Mouse (Mus musculus) heart, adult 2 months (tissue): ENCODE data around the gene Mindy3. TPM values are rescaled to one million over a fixed set of nuclear protein-coding genes. Genes with fewer than 3 reads are reported as not detected.

Source experiments
- DNase-seq, 2 experiments: peaks; one replicate each; pipeline ENCODE4 v3.0.0; 2021
- H3K27ac ChIP-seq: fragments of 200-600 bp; 2 replicates; pipeline ENCODE4 v1.8.1; 2022
- H3K27me3 ChIP-seq: fragments of 200-500 bp; 2 replicates; pipeline ENCODE4 v1.6.1; 2012; ENCODE audit warnings: mild to moderate bottlenecking, low read length, inconsistent platforms, mixed read lengths; ENCODE audit not compliant: control insufficient read depth, insufficient read depth
- H3K36me3 ChIP-seq: fragments of 200-500 bp; 2 replicates; pipeline ENCODE4 v1.6.1; 2012; ENCODE audit warnings: low read length, inconsistent platforms; ENCODE audit not compliant: control insufficient read depth, insufficient read depth
- H3K4me1 ChIP-seq: fragments of 200-500 bp; 2 replicates; pipeline ENCODE4 v1.6.1; 2011; ENCODE audit warnings: low read length; ENCODE audit not compliant: control insufficient read depth, insufficient read depth
- H3K4me3 ChIP-seq: fragments of 200-600 bp; 2 replicates; pipeline ENCODE4 v1.8.1; 2022
- H3K79me2 ChIP-seq: fragments of 200-500 bp; replicated peaks from 2 replicates; pipeline ENCODE4 v1.6.1; 2012; ENCODE audit warnings: mild to moderate bottlenecking, inconsistent platforms, low read length, moderate library complexity, mixed read lengths; ENCODE audit not compliant: control insufficient read depth, insufficient read depth
- H3K9ac ChIP-seq: fragments of 200-500 bp; 2 replicates; pipeline ENCODE4 v1.6.1; 2012; ENCODE audit warnings: low read depth, mild to moderate bottlenecking, control low read depth, inconsistent platforms, low read length, mixed read lengths
- CTCF ChIP-seq: fragments of 200-600 bp; IDR thresholded peaks from 2 replicates; pipeline ENCODE4 v1.8.1; 2022; ENCODE audit warnings: antibody characterized with exemption, mild to moderate bottlenecking, moderate library complexity
- EP300 ChIP-seq: fragments of 200-500 bp; IDR thresholded peaks from 2 replicates; pipeline ENCODE4 v1.6.1; 2011; ENCODE audit warnings: low read depth, low read length, control low read depth; ENCODE audit not compliant: insufficient read depth
- POLR2A ChIP-seq: fragments of 200-500 bp; IDR thresholded peaks from 2 replicates; pipeline ENCODE4 v1.6.1; 2011; ENCODE audit warnings: mild to moderate bottlenecking, low read depth, low read length, control low read depth; ENCODE audit not compliant: insufficient read depth
- WGBS: fragments of 180-500 bp; shearing (Covaris S2); methylation state at CpG from one replicate; pipeline ENCODE4 v1.1.7; 2018; 5-methylcytosine and 5-hydroxymethylcytosine counted together
- intact Hi-C: fragments of 180-260 bp; cut with DNase I; formaldehyde crosslinking; loops from one replicate; pipeline ENCODE4 v1.15.1; 2025
- polyA plus RNA-seq: library from polyadenylated mRNA; depleted of rRNA; stranded (reverse); fragments of >200 nt; gene quantifications from 2 replicates; pipeline ENCODE4 v1.2.3, GENCODE M21; 2012
- total RNA-seq, 2 experiments: library from RNA; stranded (reverse); gene quantifications; 2 replicates each; pipeline ENCODE4 v1.2.3; 2021

Gene Mindy3
- total and polyA plus RNA-seq, 3 experiments, result 15.4 to 17.0 (median 16.4) TPM

- H3K9ac ChIP-seq, result no peak overlapping the region
- H3K27ac ChIP-seq, result no peak overlapping the region
- peak in 1 of 2 experiments; percentile 17 for DNase-seq
- intact Hi-C loops, result no loop called here
- 54% methylated on average over 4 of the region's 4 CpGs for WGBS
- H3K27me3 ChIP-seq, result no peaks in the 10 kb centered on the region
- H3K4me1 ChIP-seq, result peaks cover 6% of the 10 kb centered on the region
- no peaks in the 10 kb centered on the region for H3K36me3 ChIP-seq
- no peak overlapping the region for H3K4me3 ChIP-seq
- no peaks in the 10 kb centered on the region for H3K79me2 ChIP-seq
- TF ChIP-seq EP300 (no peak), CTCF (no peak), POLR2A (no peak)
Measured at GRCm38 (mm10) chr2:12320914-12321313, 98.4 kb downstream of the Mindy3 start.

DNA sequence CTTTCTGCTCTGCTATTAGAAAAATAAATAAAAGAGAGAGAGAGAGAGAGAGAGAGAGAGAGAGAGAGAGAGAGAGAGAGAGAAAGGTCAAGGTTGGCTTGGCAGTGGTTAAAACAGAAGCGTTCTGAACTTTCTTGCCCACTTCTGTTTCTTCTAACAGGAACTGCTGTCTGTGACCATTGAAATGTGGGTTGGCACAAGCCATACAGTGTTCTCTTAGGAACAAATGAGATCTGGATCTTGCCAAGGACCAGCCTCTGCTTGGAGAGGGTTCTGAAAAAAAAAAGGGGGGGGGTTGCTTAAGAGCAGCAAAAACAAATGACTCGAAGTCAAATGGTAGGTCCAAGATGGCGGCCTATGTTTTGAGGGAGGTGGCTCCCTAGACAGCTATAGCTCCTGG lies 100.6 kb downstream of the Mindy3 start:
- H3K27ac ChIP-seq, result no peak overlapping the region
- DNase-seq, result no peak
- 79% methylated on average over 3 of the region's 3 CpGs for WGBS

DNA sequence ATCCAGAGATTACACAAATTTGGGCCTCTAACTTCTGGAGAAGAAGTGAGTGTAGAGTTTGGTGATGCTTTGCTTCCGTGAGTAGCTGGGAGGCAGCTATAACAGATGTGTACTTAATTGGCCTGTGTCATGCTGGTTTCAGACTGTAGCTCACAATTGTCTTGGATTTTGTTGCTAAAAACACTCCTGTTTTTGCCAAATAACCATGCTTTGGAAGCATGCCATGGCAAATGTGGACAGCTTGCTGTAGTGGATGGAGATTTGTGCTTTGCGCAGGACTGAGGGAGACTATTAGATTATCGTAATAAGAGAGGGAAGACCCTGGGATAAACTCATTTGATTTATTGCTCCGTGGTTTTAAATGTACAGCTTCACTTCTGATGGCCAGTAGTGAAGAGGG lies 101.2 kb downstream of the Mindy3 start:
- Histone ChIP-seq H3K27me3 (no peaks in the 10 kb centered on the region), H3K36me3 (no peaks in the 10 kb centered on the region), H3K27ac (peak overlapping the region; percentile 26), H3K79me2 (no peaks in the 10 kb centered on the region), H3K4me1 (peaks cover 2% of the 10 kb centered on the region), H3K9ac (no peak overlapping the region), H3K4me3 (no peak overlapping the region)
- TF ChIP-seq CTCF, result no peak
- TF ChIP-seq POLR2A, result no peak
- no peak for TF ChIP-seq EP300
- intact Hi-C loops, result no loop called here
- peak in 1 of 2 experiments; percentile 23 for DNase-seq
- WGBS, result 81% methylated on average over 4 of the region's 4 CpGs

More for the DNA sequence above, 100.6 kb downstream of the Mindy3 start:
- intact Hi-C loops, result no loop called here
- TF ChIP-seq POLR2A (no peak), EP300 (no peak), CTCF (no peak)
- no peaks in the 10 kb centered on the region for H3K79me2 ChIP-seq
- peaks cover 2% of the 10 kb centered on the region for H3K4me1 ChIP-seq
- no peaks in the 10 kb centered on the region for H3K36me3 ChIP-seq
- no peak overlapping the region for H3K9ac ChIP-seq
- no peak overlapping the region for H3K4me3 ChIP-seq
- no peaks in the 10 kb centered on the region for H3K27me3 ChIP-seq

GRCm38 (mm10) chr2:12317343-12317742 lies 101.9 kb downstream of the Mindy3 start:
- TF ChIP-seq CTCF (no peak), POLR2A (no peak), EP300 (no peak)
- Histone ChIP-seq H3K4me1 (peaks cover 2% of the 10 kb centered on the region), H3K36me3 (no peaks in the 10 kb centered on the region), H3K9ac (no peak overlapping the region), H3K27me3 (no peaks in the 10 kb centered on the region), H3K4me3 (no peak overlapping the region), H3K79me2 (no peaks in the 10 kb centered on the region), H3K27ac (peak overlapping the region; percentile 26)
- 64% methylated on average over 5 of the region's 5 CpGs for WGBS
- DNase-seq, result peak; percentile 48 to 67
- intact Hi-C loops, result no loop called here

GRCm38 (mm10) chr2:12316361-12316760 lies 102.9 kb downstream of the Mindy3 start:
- H3K4me3 ChIP-seq, result no peak overlapping the region
- WGBS, result 34% methylated on average over 7 of the region's 7 CpGs
- DNase-seq, result peak; percentile 58 to 70
- TF ChIP-seq POLR2A, result no peak
- no peak for TF ChIP-seq CTCF
- TF ChIP-seq EP300, result no peak
- intact Hi-C loops, result no loop called here
- H3K27ac ChIP-seq, result no peak overlapping the region
- no peaks in the 10 kb centered on the region for H3K27me3 ChIP-seq
- H3K79me2 ChIP-seq, result no peaks in the 10 kb centered on the region
- no peak overlapping the region for H3K9ac ChIP-seq
- H3K4me1 ChIP-seq, result peaks cover 2% of the 10 kb centered on the region
- no peaks in the 10 kb centered on the region for H3K36me3 ChIP-seq

DNA sequence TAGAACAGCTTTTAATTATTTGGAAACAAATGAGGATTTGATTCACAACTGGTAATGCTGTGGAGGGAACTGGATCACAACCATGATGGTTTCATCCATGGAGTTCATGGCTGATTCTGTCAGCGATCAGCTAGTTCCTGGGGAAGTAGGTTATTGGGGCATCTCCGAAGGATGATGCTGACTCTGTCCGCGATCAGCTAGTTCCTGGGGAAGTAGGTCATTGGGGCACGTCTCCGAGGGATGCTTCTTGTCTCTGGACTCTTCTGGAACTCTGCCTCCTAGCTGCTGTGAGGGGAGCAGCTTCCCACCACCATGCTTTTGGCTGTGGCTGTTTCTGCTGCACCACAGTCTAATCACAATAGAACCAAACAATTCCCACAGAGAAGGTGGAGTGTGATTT lies 105.2 kb downstream of the Mindy3 start:
- intact Hi-C loops, result no loop called here
- no peaks in the 10 kb centered on the region for H3K27me3 ChIP-seq
- no peaks in the 10 kb centered on the region for H3K79me2 ChIP-seq
- no peak overlapping the region for H3K27ac ChIP-seq
- 68% methylated on average over 6 of the region's 6 CpGs for WGBS
- no peak for DNase-seq
- H3K4me3 ChIP-seq, result no peak overlapping the region
- TF ChIP-seq EP300 (no peak), POLR2A (no peak), CTCF (no peak)
- no peaks in the 10 kb centered on the region for H3K36me3 ChIP-seq
- no peaks in the 10 kb centered on the region; the same call in 1 of the 2 replicates for H3K4me1 ChIP-seq
- no peak overlapping the region for H3K9ac ChIP-seq

DNA sequence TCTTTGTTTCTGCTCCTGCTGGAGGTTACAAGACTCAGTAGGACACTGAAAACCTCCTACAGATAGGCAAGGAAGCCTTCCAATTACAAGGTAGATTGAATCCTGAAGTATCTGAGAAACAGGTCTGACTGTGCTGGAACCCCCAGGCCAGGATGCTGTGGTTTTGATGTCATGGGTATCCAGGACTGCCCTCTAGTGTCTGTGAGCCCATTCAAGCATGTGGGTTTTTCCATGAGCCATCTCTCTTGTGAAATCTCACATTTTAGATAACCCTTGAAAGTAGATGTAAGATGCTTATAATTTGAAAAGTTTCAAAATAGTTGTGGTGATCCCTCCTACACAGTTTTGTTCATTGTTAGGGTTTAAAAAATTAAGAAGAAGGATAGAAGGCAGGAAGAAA lies 110.8 kb downstream of the Mindy3 start:
- H3K4me3 ChIP-seq, result no peak overlapping the region
- H3K4me1 ChIP-seq, result no peaks in the 10 kb centered on the region
- TF ChIP-seq CTCF (peak; percentile 39), EP300 (no peak)
- no peaks in the 10 kb centered on the region for H3K36me3 ChIP-seq
- DNase-seq, result no peak
- no peaks in the 10 kb centered on the region for H3K79me2 ChIP-seq
- H3K9ac ChIP-seq, result no peak overlapping the region
- intact Hi-C loops, result no loop called here
- no peak overlapping the region for H3K27ac ChIP-seq
- no peaks in the 10 kb centered on the region for H3K27me3 ChIP-seq
